ENCODE assay signal across 21 mouse cellular contexts in genomic region chr7:49396202-49396601, GRCm38 (mm10).
DNase-seq lines count a peak whose midpoint lies in the region; ATAC-seq and TF ChIP-seq lines count a peak whose summit lies in the region.
"Had no signal": no experiment of that assay in that cellular context is flagged by ENCODE, and none has a peak within 500 bp of the region (broad histone marks: within the 10 kb centered on the region; RNA-seq: fewer than 3 reads in every experiment).

No protein-coding gene starts in this region.

- TF ChIP-seq EP300 in liver, postnatal 0 days (IDR thresholded peaks at IDR 0.05; ENCODE audit: low read depth) = no peak

- 74% methylated on average over 1 of the region's 1 CpGs for WGBS in liver, postnatal 0 days (ENCODE audit: insufficient replicate concordance)
- 60% methylated on average over 1 of the region's 1 CpGs for WGBS in liver, embryonic 11.5 days
- WGBS in hindbrain, embryonic 16.5 days = 83% methylated on average over 1 of the region's 1 CpGs

- no peak overlapping the region for H3K4me2 ChIP-seq in liver, postnatal 0 days (ENCODE audit: low read depth, low read length)
- H3K4me2 ChIP-seq in liver, embryonic 11.5 days = no peak overlapping the region
- no peak overlapping the region for H3K4me2 ChIP-seq in hindbrain, embryonic 16.5 days (ENCODE audit: low read length)
- H3K4me2 ChIP-seq: embryonic facial prominence, embryonic 13.5 days; heart, embryonic 13.5 days; hindbrain, embryonic 14.5 days; kidney, embryonic 15.5 days; midbrain, embryonic 13.5 days; stomach, embryonic 15.5 days had no signal

- H3K9ac ChIP-seq in liver, postnatal 0 days (replicated peaks) = no peak overlapping the region
- no peak overlapping the region for H3K9ac ChIP-seq in liver, embryonic 11.5 days (ENCODE audit: low read depth, low read length)
- H3K9ac ChIP-seq in hindbrain, embryonic 16.5 days (ENCODE audit: low read depth, low read length) = no peak overlapping the region
- H3K9ac ChIP-seq: embryonic facial prominence, embryonic 13.5 days; heart, embryonic 13.5 days; hindbrain, embryonic 14.5 days; kidney, embryonic 15.5 days; midbrain, embryonic 13.5 days; stomach, embryonic 15.5 days had no signal

- no peak for DNase-seq in liver, postnatal 0 days
- DNase-seq in liver, embryonic 11.5 days (ENCODE audit: low spot score) = no peak
- DNase-seq in spleen, postnatal 36 days (ENCODE audit: low spot score in 2 of 2) = no peak
- DNase-seq: cerebellum, adult 9-10 months; heart, postnatal 36 days; lung, adult 2 months; right cerebral cortex, postnatal 25 days; thymus, adult 18-20 months; thymus, postnatal 4 days had no signal

- TF ChIP-seq CTCF in liver, postnatal 0 days (IDR thresholded peaks at IDR 0.05; ENCODE audit: low read depth) = no peak
- TF ChIP-seq CTCF in bone marrow macrophage, adult 2 months (IDR thresholded peaks at IDR 0.05; ENCODE audit: low read depth, low read length) = no peak

- no peaks in the 10 kb centered on the region for H3K9me3 ChIP-seq in liver, postnatal 0 days (ENCODE audit: low read length)
- H3K9me3 ChIP-seq in liver, embryonic 11.5 days (ENCODE audit: control insufficient read depth, low read length) = peaks cover 3% of the 10 kb centered on the region; the same call in 1 of the 2 replicates
- no peaks in the 10 kb centered on the region; the same call in 1 of the 2 replicates for H3K9me3 ChIP-seq in hindbrain, embryonic 16.5 days (ENCODE audit: control insufficient read depth, low read length)
- H3K9me3 ChIP-seq: kidney, embryonic 15.5 days; midbrain, embryonic 13.5 days; stomach, embryonic 15.5 days had no signal

- H3K4me1 ChIP-seq in liver, postnatal 0 days (ENCODE audit: insufficient read depth) = peaks cover 16% of the 10 kb centered on the region; the same call in 1 of the 2 replicates
- H3K4me1 ChIP-seq in liver, embryonic 11.5 days (replicated peaks; ENCODE audit: control insufficient read depth, insufficient read depth, low read length) = no peaks in the 10 kb centered on the region; the same call in 1 of the 2 replicates
- peaks cover 41% of the 10 kb centered on the region for H3K4me1 ChIP-seq in bone marrow macrophage, adult 2 months (ENCODE audit: control insufficient read depth, insufficient read depth, low read length)
- H3K4me1 ChIP-seq in hindbrain, embryonic 16.5 days (ENCODE audit: control insufficient read depth, insufficient read depth, low read depth, low read length) = peaks cover 32% of the 10 kb centered on the region

- H3K27me3 ChIP-seq in liver, postnatal 0 days (ENCODE audit: insufficient read depth, low read length) = no peaks in the 10 kb centered on the region
- no peaks in the 10 kb centered on the region for H3K27me3 ChIP-seq in liver, embryonic 11.5 days (replicated peaks; ENCODE audit: control insufficient read depth, insufficient read depth, low read length)
- no peaks in the 10 kb centered on the region for H3K27me3 ChIP-seq in hindbrain, embryonic 16.5 days (replicated peaks; ENCODE audit: control insufficient read depth, insufficient read depth, low read length)
- H3K27me3 ChIP-seq: embryonic facial prominence, embryonic 13.5 days; heart, embryonic 13.5 days; kidney, embryonic 15.5 days; midbrain, embryonic 13.5 days; stomach, embryonic 15.5 days had no signal

- ATAC-seq in liver, postnatal 0 days = no peak
- no peak for ATAC-seq in liver, embryonic 11.5 days (replicated peaks; ENCODE audit: low FRiP score)
- peak; percentile 63 for ATAC-seq in granulocyte monocyte progenitor cell, adult 5-6 weeks (replicated peaks; ENCODE audit: poor library complexity, severe bottlenecking)
- ATAC-seq in monocyte, adult 5-6 weeks (replicated peaks; ENCODE audit: insufficient number of reproducible peaks, low FRiP score, low TSS enrichment, poor library complexity, severe bottlenecking) = peak; percentile 37; the same call in 1 of the 2 replicates
- no peak for ATAC-seq in hindbrain, embryonic 16.5 days
- ATAC-seq: forebrain, embryonic 16.5 days; intestine, embryonic 16.5 days; midbrain, embryonic 13.5 days had no signal

- H3K36me3 ChIP-seq in liver, postnatal 0 days (replicated peaks; ENCODE audit: insufficient read depth, low read length) = no peaks in the 10 kb centered on the region
- no peaks in the 10 kb centered on the region for H3K36me3 ChIP-seq in liver, embryonic 11.5 days (ENCODE audit: control insufficient read depth, insufficient read depth, low read length)
- H3K36me3 ChIP-seq in hindbrain, embryonic 16.5 days (ENCODE audit: control insufficient read depth, insufficient read depth, low read length) = no peaks in the 10 kb centered on the region
- H3K36me3 ChIP-seq: embryonic facial prominence, embryonic 13.5 days; heart, embryonic 13.5 days; kidney, embryonic 15.5 days; midbrain, embryonic 13.5 days; stomach, embryonic 15.5 days had no signal

- H3K27ac ChIP-seq in liver, postnatal 0 days (ENCODE audit: low read depth) = peak overlapping the region; percentile 87
- H3K27ac ChIP-seq in liver, embryonic 11.5 days (ENCODE audit: low read depth, low read length) = no peak overlapping the region
- H3K27ac ChIP-seq in bone marrow macrophage, adult 2 months (ENCODE audit: insufficient read depth, low read depth, low read length) = peak overlapping the region; percentile 97
- H3K27ac ChIP-seq in hindbrain, embryonic 16.5 days (ENCODE audit: low read depth, low read length) = no peak overlapping the region
- H3K27ac ChIP-seq: embryonic facial prominence, embryonic 13.5 days; heart, embryonic 13.5 days; hindbrain, embryonic 14.5 days; kidney, embryonic 15.5 days; midbrain, embryonic 13.5 days; stomach, embryonic 15.5 days had no signal

- TF ChIP-seq POLR2A in bone marrow macrophage, adult 2 months (IDR thresholded peaks at IDR 0.05; ENCODE audit: borderline replicate concordance, low read depth, low read length) = no peak

- no peak overlapping the region for H3K4me3 ChIP-seq in liver, postnatal 0 days (ENCODE audit: low read depth, low read length)
- no peak overlapping the region for H3K4me3 ChIP-seq in liver, embryonic 11.5 days (ENCODE audit: low read depth, low read length)
- H3K4me3 ChIP-seq in bone marrow macrophage, adult 2 months (ENCODE audit: insufficient read depth, low read length) = no peak overlapping the region
- no peak overlapping the region for H3K4me3 ChIP-seq in hindbrain, embryonic 16.5 days (ENCODE audit: low read length)
- H3K4me3 ChIP-seq: embryonic facial prominence, embryonic 13.5 days; heart, embryonic 13.5 days; kidney, embryonic 15.5 days; midbrain, embryonic 13.5 days; stomach, embryonic 15.5 days had no signal

Comparison
In these comparisons a context has a peak if more than half of its experiments do, and no peak if none do; other contexts are left out.
1. H3K27ac ChIP-seq: peak in liver, postnatal 0 days (single experiment) and bone marrow macrophage, adult 2 months (single experiment); none in liver, embryonic 11.5 days (single experiment) and hindbrain, embryonic 16.5 days (single experiment).
2. ATAC-seq: peak in granulocyte monocyte progenitor cell, adult 5-6 weeks (single experiment) and monocyte, adult 5-6 weeks (single experiment); none in liver, postnatal 0 days (single experiment), liver, embryonic 11.5 days (single experiment) and hindbrain, embryonic 16.5 days (single experiment).